Mouse (Mus musculus) c-Kit-negative CD71-positive TER-119-positive erythroid progenitor cells, embryonic 14.5 days (primary cell): ENCODE results near the gene Smim20.

Experiments
- DNase-seq: peaks from one replicate; pipeline ENCODE4 v3.0.0-alpha.2; 2013; ENCODE audit warnings: low read depth, low spot score

The Smim20 gene

DNA sequence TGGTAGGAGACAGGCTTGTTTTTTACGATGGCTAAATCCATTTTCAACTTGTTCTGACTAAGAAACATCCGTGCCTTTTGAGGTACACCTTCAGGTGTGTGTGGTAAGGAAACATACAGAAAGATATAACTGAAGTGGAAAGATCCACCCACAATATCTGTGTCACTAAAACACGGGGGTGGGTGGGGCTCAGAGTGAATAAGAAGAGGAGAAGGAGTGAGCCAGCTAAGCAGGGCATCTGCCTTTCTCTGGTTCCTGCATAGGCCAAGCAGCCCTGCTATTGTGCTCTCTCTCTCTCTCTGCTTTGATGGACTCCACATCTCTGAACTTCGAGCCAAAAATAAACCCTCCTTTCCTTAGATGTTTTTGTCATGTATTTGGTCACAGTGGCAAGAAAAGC lies 38.1 kb downstream of the Smim20 start:
- no peak for DNase-seq

DNA sequence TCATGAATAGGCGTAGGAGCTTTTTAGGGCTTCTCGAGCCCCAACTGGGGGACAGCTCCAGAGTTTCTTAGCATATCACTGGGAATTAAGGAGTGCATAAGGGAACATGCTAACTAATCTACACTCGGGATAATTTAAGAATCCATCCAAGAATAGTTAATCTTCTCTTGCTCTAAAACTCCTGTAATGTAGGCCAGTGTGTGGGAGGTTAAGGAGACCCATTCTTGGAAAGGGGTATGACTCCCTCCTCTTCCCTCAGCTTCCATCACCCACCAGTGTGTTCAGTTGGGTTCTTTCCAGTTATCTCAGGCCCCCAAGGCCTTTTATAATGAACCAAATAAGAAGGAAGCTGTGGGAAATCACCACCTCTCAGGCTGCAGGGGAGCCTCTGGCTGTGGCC lies 40.0 kb downstream of the Smim20 start:
- no peak for DNase-seq

DNA sequence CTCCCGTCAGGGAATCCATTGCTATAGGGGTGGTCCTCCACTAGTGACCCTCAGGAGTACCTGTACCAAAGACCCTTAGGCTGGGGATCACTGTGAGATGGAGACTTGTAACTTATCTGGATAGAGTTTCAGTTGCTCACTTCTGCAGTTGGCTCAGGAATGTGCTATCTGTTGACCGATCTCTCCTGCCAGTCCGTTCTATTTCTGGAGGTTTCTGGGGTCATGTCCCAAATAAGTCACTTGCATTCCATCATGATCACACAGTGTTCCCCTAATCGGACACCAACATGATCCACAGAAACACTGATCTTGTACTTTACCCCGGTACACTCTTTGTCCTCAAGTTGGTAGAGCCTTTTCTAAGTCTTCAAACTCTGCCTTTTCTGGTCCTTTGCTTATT lies 40.6 kb downstream of the Smim20 start:
- no peak for DNase-seq

- no peak for DNase-seq
These were observed 47.7 kb downstream of the Smim20 start for GRCm38 (mm10) chr5:53314404-53315167.

DNA sequence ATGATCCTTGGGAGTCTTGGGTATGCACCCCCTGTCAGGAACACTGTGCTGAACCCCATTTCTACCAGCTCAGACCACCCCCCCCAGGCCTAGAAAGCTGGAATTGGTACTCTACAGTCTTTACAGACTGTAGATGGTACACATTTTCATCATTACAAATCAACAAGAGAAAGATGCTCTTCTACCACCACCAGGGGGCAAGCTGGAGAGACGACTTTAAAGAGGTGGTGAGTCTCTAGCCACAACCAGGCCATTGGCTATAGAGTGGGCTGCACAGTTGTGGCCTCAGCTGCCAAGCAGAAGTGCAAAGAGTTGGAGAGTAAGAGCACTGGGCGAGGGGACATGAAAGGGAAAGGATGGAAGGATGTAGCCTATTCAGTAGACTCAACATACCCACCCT lies 48.9 kb downstream of the Smim20 start:
- no peak for DNase-seq

DNA sequence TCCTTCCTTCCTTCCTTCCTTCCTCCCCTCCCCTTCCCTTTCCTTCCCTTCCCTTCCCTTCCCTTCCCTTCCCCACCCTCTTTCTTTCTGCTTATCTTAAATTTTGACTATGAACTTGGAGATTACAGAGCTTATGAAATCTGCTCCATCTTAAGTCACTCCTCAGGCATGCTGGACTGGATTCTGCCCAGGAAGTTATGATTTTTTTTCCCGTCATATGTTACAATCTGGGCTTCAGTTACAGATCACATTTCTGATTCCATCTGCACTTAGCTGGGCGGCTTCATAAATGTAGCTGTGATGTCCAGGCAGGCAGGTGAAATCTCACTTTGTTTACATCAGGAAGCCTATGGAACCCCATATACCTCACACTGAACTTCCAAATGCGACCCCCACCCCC lies 50.5 kb downstream of the Smim20 start:
- no peak for DNase-seq

DNA sequence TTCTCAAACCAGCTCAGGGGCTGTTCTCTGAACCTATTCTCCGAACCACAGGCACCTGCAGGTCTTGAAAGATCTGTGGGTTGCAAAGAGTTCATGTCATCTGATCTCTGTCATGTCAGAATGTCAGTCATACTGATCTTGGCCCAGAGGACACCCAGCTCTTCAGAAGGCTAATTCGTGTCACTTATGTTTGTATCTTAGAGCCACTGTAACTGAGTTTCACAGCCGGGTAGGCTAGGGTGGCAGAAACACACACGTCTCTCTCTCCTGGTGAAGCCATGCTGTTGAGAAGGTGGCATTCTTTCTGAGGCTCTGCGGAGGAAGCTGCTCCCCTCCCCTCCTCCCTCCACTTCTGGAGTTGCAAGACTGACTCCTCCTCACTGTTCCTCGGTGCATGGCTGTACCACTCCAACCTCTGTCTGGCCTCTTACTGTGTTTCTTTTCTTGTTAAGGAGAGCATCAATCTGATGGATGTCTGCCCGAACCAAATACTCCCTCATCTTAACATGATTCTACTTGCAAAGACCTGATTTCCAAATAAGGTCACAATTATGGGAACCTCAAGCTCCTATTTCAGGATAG lies 51.1 kb downstream of the Smim20 start:
- no peak for DNase-seq

DNA sequence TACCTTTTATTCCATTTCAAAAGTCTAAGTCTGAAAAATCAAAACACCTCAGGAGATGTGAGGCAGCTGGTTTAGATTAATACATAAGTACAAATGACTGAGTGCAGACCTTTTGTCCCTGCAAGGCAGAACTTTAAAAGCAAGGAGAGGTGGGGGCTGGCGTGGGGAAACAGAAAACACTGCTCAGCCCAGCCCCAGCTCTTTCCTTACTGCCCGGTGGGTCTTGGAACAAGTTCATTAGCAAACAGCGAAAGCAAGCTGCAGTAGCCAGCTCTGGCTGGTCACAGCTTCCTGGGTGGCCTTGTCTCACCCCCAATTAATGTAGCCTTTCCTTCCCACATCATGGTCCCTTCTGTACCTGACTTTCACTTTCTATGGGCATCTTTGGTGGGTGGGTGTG lies 53.4 kb downstream of the Smim20 start:
- DNase-seq: no peak

- DNase-seq: no peak
These were observed 55.0 kb downstream of the Smim20 start for GRCm38 (mm10) chr5:53321901-53322300.

DNA sequence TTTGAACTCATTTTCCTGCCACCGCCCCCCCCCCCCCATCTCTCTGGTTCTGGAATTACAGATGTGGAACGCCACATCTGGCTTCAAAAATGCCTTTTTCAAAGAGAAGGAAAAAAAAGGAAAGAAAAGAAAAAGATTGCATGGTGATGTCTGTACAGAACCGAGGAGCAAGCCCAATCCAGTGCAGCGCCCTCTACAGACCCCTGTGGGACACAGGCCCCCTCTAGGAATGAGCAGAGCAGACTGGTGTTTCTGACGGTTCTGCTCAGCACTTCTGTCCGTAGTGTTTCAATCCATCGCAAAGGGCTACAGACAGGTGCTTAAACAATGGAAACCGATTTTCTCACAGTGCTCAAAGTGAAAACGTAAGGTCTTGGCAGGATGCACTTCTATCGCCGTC lies 55.6 kb downstream of the Smim20 start:
- no peak for DNase-seq

GRCm38 (mm10) chr5:53323121-53323520 lies 56.2 kb downstream of the Smim20 start:
- no peak for DNase-seq

- no peak for DNase-seq
These were observed 57.4 kb downstream of the Smim20 start for GRCm38 (mm10) chr5:53324256-53324655.

- DNase-seq: no peak
These were observed 57.9 kb downstream of the Smim20 start for GRCm38 (mm10) chr5:53324791-53325190.

GRCm38 (mm10) chr5:53326023-53326422 lies 59.1 kb downstream of the Smim20 start:
- no peak for DNase-seq

DNA sequence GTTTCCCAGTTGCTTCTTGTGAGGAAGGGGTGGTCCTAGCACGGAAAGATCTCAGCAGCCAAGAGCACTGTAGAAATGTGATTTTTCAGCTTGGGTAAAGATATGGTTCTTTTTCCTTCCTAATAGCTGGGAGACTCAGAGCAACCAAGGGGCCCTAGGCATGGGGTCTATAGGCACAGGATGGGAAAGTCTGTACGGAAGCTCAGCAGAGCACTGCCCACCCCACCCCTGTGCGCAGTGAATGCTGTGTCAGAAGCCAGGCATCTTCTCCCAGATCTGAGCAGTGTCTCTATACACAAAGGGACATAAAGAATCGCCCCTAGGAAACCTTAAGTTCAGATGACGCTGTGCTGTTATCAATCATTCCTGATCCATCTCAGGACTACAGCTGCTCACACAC lies 59.6 kb downstream of the Smim20 start:
- no peak for DNase-seq
